Mouse (Mus musculus): Measurements from ENCODE around the gene Vps41. TPM values are rescaled to one million over a fixed set of nuclear protein-coding genes. Genes with fewer than 3 reads are reported as not detected.

Vps41 gene
- total and polyA plus RNA-seq, 3 experiments: 26.0 to 27.2 TPM; not detected in 1

DNA sequence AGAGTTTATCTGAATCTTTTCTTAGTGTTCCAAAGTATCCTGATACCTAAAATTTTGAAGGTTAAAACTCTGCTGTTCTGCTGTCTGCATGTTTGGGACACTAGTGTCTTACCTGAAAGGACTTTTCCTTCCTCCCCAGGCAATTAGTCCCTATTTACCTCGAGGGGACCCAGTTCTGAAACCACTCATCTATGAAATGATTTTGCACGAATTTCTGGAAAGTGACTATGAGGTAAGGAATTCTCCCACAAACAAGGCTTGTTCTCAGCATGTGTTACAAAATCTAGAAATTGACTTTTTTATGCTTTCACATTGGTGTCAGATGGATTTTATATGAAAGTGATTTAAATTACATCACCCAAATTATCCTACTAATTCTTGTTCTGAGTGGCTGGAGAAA, 123.9 kb downstream of the Vps41 start:
- Histone ChIP-seq H3K9ac (ENCODE audit: control insufficient read depth, low read depth, low read length, poor library complexity, severe bottlenecking) (no peak overlapping the region), H3K27me3 (ENCODE audit: control insufficient read depth in 1 of 2, insufficient read depth in 2 of 2, low read length in 2 of 2) (no peaks in the 10 kb centered on the region), H3K4me3 (ENCODE audit: control insufficient read depth in 1 of 2, insufficient read depth in 1 of 2, low read depth in 2 of 2, low read length in 2 of 2) (no peak overlapping the region), H3K79me2 (ENCODE audit: control insufficient read depth, insufficient read depth, low read length, poor library complexity) (no peaks in the 10 kb centered on the region), H3K27ac (ENCODE audit: control insufficient read depth, low read depth, low read length) (no peak overlapping the region), H3K36me3 (ENCODE audit: control insufficient read depth in 1 of 2, insufficient read depth in 2 of 2, low read length in 2 of 2) (no peaks in the 10 kb centered on the region), H3K9me3 (replicated peaks; ENCODE audit: insufficient read depth, low read length) (no peaks in the 10 kb centered on the region), H3K4me1 (ENCODE audit: control insufficient read depth in 1 of 2, insufficient read depth in 2 of 2, low read length in 2 of 2) (no peaks in the 10 kb centered on the region)
- TF ChIP-seq ZMIZ1 (IDR thresholded peaks at IDR 0.05; ENCODE audit: low read depth, low read length): no peak
- TF ChIP-seq UBTF (IDR thresholded peaks at IDR 0.05; ENCODE audit: borderline replicate concordance, insufficient read depth, low read depth, low read length): no peak
- no peak for TF ChIP-seq SMC3 (IDR thresholded peaks at IDR 0.05; ENCODE audit: low read depth, low read length)
- no peak for TF ChIP-seq EP300 (IDR thresholded peaks at IDR 0.05; ENCODE audit: low read depth in 1 of 2, low read length in 2 of 2)
- no peak for TF ChIP-seq USF2 (IDR thresholded peaks at IDR 0.05; ENCODE audit: borderline replicate concordance in 1 of 2, insufficient read depth in 1 of 2, low read depth in 1 of 2, low read length in 2 of 2)
- no peak for TF ChIP-seq HCFC1 (IDR thresholded peaks at IDR 0.05; ENCODE audit: low read depth, low read length)
- TF ChIP-seq GABPA (IDR thresholded peaks at IDR 0.05; ENCODE audit: low read depth, low read length): no peak
- no peak for TF ChIP-seq TBP (IDR thresholded peaks at IDR 0.05; ENCODE audit: low read depth, low read length)
- TF ChIP-seq MEF2A (IDR thresholded peaks at IDR 0.05; ENCODE audit: extremely low read depth, insufficient replicate concordance, low read depth, low read length, poor library complexity, severe bottlenecking): no peak
- no peak for TF ChIP-seq CTCF (IDR thresholded peaks at IDR 0.05 in 2 of 3, conservative IDR thresholded peaks at IDR 0.05 in 1 of 3; ENCODE audit: control insufficient read depth in 1 of 3, insufficient read depth in 1 of 3, low read depth in 2 of 3, low read length in 3 of 3, poor library complexity in 1 of 3, severe bottlenecking in 1 of 3)
- TF ChIP-seq GATA1 (IDR thresholded peaks at IDR 0.05; ENCODE audit: low read depth, low read length): no peak
- no peak for TF ChIP-seq NELFE (IDR thresholded peaks at IDR 0.05; ENCODE audit: low read depth, low read length)
- TF ChIP-seq SIN3A (IDR thresholded peaks at IDR 0.05; ENCODE audit: low read length): no peak
- TF ChIP-seq BHLHE40 (IDR thresholded peaks at IDR 0.05; ENCODE audit: borderline replicate concordance, low read depth, low read length): no peak
- TF ChIP-seq MAFK (IDR thresholded peaks at IDR 0.05; ENCODE audit: borderline replicate concordance, low read depth, low read length): no peak
- no peak for TF ChIP-seq POLR2AphosphoS2 (IDR thresholded peaks at IDR 0.05; ENCODE audit: low read length)
- TF ChIP-seq MYB (IDR thresholded peaks at IDR 0.05; ENCODE audit: low read depth, low read length): no peak
- no peak for DNase-seq (ENCODE audit: low read depth, low spot score)

DNA sequence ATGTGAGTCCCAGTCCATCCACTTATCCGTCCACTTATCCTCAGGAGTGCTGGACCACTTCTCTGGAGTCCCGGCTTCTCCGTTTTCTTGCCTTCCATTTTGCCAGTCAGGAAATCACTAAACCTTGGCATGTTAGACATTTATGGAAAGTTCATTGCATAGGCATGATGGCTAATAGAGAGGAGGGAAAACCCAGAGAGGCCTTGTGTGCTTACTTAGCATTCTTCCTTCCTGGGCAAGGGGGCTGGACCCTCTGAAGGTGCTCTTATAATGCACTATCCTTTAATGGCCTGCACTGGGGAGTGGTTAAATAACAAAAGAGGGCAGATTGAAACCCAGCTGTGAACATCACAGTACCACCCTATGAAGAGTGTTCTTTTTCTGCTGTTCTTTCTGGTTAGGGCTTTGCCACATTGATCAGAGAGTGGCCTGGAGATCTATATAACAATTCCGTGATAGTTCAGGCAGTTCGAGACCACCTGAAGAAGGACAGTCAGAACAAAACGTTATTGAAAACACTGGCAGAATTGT, 124.7 kb downstream of the Vps41 start:
- no peak overlapping the region for H3K4me3 ChIP-seq (ENCODE audit: control insufficient read depth in 1 of 2, insufficient read depth in 1 of 2, low read depth in 2 of 2, low read length in 2 of 2)

More for the DNA sequence above, 124.7 kb downstream of the Vps41 start:
- Histone ChIP-seq H3K27ac (ENCODE audit: control insufficient read depth, low read depth, low read length) (no peak overlapping the region), H3K9me3 (replicated peaks; ENCODE audit: insufficient read depth, low read length) (no peaks in the 10 kb centered on the region), H3K27me3 (ENCODE audit: control insufficient read depth in 1 of 2, insufficient read depth in 2 of 2, low read length in 2 of 2) (no peaks in the 10 kb centered on the region), H3K36me3 (ENCODE audit: control insufficient read depth in 1 of 2, insufficient read depth in 2 of 2, low read length in 2 of 2) (no peaks in the 10 kb centered on the region), H3K79me2 (ENCODE audit: control insufficient read depth, insufficient read depth, low read length, poor library complexity) (no peaks in the 10 kb centered on the region), H3K4me1 (ENCODE audit: control insufficient read depth in 1 of 2, insufficient read depth in 2 of 2, low read length in 2 of 2) (no peaks in the 10 kb centered on the region), H3K9ac (ENCODE audit: control insufficient read depth, low read depth, low read length, poor library complexity, severe bottlenecking) (no peak overlapping the region)
- TF ChIP-seq SIN3A (IDR thresholded peaks at IDR 0.05; ENCODE audit: low read length) (no peak), CHD2 (IDR thresholded peaks at IDR 0.05; ENCODE audit: low read length) (no peak), MEF2A (IDR thresholded peaks at IDR 0.05; ENCODE audit: extremely low read depth, insufficient replicate concordance, low read depth, low read length, poor library complexity, severe bottlenecking) (no peak), HCFC1 (IDR thresholded peaks at IDR 0.05; ENCODE audit: low read depth, low read length) (no peak), GATA1 (IDR thresholded peaks at IDR 0.05; ENCODE audit: low read depth, low read length) (no peak), ETS1 (IDR thresholded peaks at IDR 0.05; ENCODE audit: low read depth, low read length) (no peak), USF2 (IDR thresholded peaks at IDR 0.05; ENCODE audit: borderline replicate concordance in 1 of 2, insufficient read depth in 1 of 2, low read depth in 1 of 2, low read length in 2 of 2) (no peak), POLR2AphosphoS2 (IDR thresholded peaks at IDR 0.05; ENCODE audit: low read length) (no peak), ZC3H11A (IDR thresholded peaks at IDR 0.05; ENCODE audit: low read depth, low read length) (no peak), NRF1 (IDR thresholded peaks at IDR 0.05; ENCODE audit: insufficient read depth, low read depth, low read length, poor library complexity, severe bottlenecking) (no peak), GABPA (IDR thresholded peaks at IDR 0.05; ENCODE audit: low read depth, low read length) (no peak), ZKSCAN1 (IDR thresholded peaks at IDR 0.05; ENCODE audit: low read depth, low read length) (no peak), MXI1 (IDR thresholded peaks at IDR 0.05; ENCODE audit: low read depth, low read length) (no peak), MYB (IDR thresholded peaks at IDR 0.05; ENCODE audit: low read depth, low read length) (no peak), ZMIZ1 (IDR thresholded peaks at IDR 0.05; ENCODE audit: low read depth, low read length) (no peak), JUND (IDR thresholded peaks at IDR 0.05; ENCODE audit: low read depth, low read length) (no peak), RCOR1 (IDR thresholded peaks at IDR 0.05; ENCODE audit: low read depth, low read length) (no peak), TCF12 (IDR thresholded peaks at IDR 0.05; ENCODE audit: low read depth, low read length) (no peak)
- DNase-seq (ENCODE audit: low read depth, low spot score): no peak

All from MEL (cell line).